Mouse (Mus musculus) cerebellum, postnatal 10 days (tissue): Measurements from ENCODE around the gene Trim28.

Experiments used
- DNase-seq, 2 experiments: peaks; one replicate each; pipeline ENCODE4 v3.0.0; 2021; ENCODE audit warnings: mixed read lengths in 2 of 2

Trim28 gene

DNA sequence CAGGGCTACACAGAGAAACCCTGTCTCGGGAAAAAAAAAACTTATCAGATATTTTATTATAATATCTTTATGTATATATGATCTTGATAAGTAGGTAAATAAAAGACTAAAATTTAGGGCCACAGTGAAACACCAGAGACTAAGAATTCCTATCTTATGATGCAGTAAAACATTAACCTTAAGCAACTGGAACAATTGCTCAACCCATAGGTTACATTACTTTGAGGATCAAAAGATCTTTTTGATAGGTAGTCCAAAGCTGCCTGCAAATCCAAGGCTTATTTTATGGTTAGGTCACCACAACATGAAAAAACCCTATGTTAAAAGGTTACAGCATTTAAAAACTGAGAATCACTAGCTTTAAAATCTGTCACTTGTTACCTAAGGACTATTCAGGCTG, 2.7 kb downstream of the Trim28 start:
- no peak for DNase-seq

DNA sequence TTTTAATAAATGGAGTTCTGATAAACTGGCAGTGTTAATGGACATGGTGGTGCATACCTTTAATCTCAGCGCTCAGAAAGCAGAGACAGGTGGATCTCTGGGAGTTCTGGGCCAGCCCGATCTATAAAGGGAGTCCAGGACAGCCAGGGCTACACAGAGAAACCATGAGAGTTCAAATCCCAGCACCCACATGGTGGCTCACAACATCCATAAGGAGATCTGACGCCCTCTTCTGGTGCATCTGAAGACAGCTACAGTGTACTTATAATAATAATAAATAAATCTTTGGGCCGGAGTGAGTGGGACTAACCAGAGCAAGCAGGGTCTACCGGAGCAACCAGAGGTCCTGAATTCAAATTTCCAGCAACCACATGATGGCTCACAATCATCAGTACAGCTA, 4.5 kb downstream of the Trim28 start:
- no peak for DNase-seq

DNA sequence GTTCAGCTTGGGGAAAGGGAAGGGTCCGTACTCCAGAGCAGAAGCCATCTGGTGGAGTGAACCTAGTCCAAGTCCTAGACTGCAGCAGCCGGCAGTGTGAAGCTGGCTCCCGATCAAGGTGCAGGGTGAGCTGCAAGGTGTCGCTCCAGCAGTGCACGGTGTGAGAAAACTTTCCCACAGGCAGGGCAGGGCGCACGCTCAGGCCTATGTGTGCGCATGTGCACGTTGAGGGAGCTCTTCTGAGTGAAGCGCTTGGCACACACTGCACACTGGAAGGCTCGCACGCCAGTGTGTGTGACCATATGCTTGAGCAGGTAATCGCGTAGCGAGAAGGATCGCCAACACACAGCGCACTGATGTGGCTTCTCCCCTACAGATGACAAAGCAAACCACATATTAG, 7.1 kb downstream of the Trim28 start:
- peak; percentile 67 to 71 for DNase-seq

DNA sequence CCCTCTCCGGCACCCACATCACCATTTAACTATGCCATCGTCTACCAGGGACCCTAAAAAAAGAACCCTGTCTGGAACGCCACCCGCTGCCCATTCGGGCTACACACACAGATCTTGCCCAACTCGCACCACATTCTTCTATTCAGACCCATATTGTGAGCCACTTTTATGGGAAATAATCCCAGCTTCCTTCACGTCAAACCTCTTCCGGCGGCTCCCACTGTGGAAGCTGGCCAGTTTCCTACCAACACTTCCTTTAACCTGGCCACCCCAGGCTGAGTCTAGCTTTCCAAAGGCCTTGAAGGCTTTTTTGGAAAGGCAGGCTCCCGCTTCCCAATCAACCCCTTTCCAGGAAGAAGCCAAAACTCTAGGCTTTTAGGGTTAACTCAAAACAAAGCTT, 7.6 kb downstream of the Trim28 start:
- DNase-seq: peak in 1 of 2 experiments; percentile 17

DNA sequence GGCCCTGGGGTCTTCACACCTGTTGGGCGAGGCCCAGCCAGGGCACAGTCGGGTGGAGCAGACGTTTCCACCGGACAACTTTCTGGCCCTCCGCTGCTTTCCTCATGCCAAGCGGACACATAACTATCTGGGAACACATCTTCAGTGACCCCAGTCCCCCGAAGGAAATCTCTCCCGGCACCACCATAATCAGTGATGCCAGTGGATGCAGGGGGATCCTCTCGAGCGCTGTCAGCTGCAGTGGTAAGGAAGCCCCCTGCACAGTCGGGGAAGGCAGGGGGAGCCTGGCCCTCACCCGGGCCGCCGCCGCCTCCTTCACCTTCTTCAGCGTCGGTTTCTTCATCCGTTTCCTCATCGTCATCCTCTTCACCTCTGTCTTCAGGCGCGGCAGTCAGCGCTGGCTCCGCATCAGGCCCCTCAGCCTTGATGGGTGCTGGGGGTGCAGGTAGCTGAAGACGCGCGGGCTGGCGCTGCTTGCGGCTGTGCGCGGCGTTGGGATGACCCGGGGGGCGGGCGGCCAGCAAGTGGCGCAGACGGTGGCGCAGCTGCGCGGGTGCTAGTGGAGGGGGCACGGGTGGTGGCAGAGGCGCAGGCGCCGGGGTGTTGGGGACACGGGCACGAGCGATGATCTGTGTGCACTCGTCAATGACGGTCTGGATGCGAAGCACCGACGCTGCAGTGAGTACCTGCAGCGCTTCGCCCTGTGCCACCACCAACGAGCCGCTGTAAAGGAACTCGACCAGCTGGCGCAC, 8.6 kb downstream of the Trim28 start:
- DNase-seq: peak; percentile 45 to 52

DNA sequence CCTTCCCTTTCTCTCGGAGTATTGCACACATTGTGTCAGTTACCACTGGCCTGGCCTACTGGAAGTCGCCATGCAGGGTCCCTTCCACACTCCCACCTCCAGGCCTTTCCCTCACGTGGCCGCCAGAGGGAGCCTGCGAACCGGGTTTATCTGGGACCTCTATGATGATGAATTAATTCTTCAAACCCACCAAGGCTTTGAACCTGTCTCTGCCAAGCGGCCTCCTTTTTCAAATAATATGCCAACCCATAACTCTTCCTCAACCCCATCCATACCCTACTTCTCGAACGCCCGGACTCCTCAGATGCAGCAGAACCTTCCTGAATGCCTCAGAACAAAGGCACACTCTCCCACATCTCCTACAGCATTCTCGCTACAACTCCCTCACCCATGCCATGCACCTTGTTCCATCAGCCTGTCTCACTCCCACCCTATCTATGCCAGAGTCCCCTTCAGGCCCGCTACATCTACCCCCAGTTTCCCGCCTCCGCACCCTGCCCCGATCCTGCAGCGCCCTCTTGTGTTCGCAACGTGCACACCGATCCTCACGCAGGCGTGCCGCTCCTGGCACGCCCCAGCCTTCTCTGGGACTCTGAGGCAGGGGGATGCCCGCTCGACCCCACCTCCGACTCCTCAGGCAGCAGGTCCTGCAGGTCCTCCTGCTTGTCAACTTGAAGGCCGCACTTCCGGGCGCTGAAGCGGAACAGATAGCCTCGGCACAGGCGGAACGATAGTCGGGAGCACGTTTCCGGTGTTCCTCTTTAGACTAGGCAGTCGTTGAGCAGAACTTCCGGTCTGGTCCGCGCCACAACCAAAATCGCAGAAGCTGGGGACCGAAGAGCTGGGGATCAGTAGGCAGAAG, 10.5 kb downstream of the Trim28 start:
- DNase-seq: peak; percentile 95 to 96

DNA sequence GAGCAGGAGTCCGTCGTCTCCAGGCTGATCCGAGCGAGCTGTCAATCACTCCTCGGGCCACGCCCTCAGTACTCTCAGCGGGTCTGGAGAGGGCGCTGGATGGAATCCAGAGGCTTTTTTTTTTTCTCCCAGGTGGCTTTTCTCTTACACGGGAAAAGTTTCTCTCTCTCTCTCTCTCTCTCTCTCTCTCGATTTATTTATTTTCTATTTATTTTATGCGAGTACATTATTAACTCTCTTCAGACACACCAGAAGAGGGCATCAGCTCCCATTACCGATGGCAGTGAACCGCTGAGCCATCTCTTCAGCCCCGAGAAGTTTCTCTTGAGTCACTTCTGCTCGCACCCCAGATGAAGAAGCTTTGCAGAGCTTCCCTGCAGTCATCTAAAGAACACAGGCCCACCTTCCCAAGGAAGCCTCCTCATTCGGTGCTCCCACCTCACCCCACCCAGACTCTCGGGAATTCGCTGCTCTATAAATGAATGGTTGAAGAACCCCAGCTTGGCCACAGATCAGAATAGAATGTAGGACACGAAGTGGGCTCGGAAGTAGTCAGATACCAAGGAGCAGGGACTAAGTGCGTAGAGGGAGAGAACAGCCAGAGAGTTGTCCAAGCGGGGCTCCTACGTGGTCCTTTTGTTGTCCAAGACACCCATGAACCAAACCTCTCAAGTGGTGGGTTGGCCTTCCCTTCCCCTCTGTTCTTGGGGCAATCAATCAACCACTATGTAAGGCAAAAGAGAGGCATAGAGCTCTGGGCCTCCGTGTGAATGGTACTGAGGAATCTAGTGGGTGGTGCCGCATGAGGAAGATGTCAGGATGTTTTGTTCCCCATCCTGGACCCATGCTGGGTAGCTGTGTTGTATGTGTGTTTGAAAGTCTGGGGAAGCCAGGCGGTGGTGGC, 11.3 kb downstream of the Trim28 start, which contains the start of gene Zbtb45:
TSS of gene Zbtb45 (minus strand) at position 30 of the 904 bp plus-strand sequence.
- DNase-seq: peak in 1 of 2 experiments; percentile 38

DNA sequence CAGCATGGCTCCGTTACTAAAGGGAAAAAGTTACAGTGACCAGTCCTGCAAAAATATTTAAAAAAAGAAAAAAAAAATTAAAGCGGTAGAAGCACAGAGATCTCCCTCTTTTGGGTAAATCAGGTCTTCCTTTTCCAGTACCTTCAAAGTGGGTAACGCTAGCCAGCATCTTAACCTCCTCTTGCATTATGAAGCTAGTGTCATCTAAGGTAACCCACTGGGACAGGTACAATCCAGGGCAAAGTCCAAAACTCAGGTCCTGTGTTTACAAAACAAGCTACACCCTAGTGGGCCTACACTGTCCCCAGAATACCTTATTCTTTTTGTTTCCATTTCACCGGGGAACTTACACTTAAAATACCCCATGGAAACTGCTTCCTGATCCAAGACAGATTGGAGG, 14.8 kb downstream of the Trim28 start:
- no peak for DNase-seq

DNA sequence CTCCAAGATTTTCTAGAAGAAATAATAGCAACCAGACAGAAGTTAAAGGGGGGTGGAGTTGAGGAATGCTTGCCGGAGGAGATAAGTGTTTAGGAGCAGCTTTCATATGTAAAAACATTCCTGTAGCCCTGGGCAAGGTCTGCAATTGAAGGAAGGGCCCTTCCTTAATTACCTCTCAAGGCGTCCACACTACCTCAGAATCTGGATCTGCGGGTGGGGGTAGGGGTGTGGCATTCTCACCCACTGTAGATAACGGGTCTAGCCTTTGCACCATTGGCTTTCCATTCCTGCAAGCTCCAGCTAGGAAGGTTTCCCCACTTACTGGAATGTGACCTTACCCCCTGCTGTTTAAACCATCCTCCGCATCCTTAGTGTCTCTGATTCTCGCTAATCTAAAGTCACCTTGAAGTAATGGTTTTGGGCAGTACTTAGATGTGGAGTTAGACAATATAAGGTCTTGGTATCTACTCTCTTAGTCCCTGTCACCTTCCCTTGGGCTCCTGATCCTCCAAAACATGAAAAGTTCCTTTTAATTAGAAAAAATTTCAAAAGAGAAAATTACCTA, 15.4 kb downstream of the Trim28 start:
- DNase-seq: no peak

DNA sequence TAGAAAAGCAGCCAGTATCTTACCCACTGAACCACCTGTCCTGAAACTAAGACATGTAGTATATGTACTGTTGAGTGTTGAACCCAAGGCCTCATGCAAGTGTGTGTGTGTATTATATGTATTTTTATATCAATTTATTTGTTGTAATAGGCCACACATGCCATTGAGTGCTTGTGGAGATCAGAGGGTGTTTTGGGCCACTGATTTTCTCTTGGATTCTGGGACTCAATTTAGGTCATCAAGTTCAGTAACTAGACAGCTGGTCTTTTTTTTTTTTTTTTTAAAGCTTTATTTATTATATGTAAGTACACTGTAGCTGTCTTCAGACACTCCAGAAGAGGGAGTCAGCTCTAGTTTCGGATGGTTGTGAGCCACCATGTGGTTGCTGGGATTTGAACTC, 16.3 kb downstream of the Trim28 start:
- DNase-seq: no peak

DNA sequence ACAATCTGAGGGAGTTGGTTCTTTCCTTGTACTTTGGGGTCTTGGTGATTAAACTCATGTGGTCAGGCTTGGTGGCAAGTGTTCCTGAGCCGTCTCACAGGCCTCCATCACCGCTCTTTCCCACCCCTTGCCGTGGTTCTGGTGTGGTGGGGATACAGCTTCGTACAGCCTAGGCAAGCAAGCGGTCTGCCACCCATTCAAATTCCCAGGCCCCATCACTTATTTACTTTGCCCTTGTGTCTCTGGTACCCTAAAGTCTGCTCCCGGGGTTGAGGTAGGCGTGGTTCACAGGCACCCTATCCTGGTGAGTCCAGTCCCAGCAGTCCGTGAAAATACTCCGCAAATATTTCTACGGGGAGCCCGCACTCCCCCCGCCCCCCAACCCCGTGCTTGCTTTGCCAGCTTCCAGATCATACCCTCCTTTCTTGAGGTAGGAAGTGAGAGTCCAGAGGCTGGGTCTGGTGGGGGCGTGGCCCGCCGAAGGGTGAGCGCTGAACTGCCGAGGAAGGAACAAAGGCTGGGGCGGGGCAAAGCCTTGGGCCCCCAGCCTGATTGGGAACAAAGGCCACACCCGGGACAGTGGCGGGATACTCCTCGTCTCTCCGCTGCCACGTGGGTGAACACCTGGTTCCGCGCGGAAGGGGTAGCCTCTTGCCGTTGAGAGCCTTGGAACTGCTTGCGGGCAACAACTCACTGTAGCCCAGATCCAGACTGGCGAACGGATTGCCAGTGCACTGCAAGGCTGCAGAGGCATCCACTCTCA, 24.0 kb downstream of the Trim28 start:
- DNase-seq: peak; percentile 67 to 80

DNA sequence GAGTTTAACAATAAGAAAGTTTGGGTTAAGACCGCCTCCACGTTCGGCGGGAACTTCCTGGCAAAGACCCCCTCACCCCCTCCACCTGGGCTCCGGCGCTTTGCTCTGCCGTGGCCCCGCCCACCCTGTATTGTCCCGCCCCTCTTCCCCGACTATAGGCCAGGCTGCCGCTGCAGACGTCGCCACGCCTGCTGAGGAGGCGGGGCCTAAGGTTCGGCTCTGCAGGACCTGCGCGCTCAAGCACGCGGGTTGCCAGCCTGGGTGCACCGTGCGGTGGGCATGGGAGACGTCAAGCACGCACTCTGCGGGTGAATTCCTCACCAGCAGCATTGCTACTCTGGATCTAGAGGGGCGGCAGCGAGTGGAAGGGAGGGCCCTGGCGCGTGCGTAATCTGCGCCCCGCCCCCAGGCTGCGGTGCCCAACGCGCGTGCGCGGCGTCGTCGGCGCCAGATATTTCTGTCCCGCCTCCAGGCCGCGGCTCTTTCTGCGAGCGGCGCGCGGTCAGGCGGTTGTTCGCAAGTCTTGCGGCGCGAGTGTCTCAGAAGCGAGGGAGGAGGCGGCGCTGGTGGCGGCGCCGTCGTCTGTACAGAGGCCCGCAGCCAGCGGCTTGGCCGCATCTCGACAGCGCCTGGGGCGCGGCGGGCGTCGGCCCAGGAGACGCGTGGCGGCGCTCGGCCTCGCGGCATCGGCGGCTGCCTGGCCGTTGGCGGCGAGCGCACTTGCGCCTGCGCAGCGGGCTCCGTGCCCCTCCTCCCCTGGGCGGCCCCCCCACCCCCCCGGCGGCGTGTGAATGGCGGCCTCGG, 25.2 kb downstream of the Trim28 start:
- DNase-seq: peak; percentile 97 to 98

DNA sequence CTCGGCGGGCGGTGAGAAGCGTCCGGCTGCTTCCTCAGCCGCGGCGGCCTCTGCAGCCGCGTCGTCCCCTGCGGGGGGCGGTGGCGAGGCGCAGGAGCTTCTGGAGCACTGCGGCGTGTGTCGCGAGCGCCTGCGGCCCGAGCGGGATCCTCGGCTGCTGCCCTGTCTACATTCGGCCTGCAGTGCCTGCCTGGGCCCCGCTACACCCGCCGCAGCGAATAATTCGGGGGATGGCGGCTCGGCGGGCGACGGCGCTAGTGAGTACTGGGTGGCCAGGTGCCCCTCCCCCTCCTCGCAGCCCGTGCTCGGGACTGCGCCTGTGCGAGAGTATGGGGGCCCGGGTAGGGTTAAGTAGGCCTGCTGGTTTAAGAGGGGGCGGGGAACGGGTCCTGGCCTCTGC, 25.9 kb downstream of the Trim28 start:
- DNase-seq: peak; percentile 95

DNA sequence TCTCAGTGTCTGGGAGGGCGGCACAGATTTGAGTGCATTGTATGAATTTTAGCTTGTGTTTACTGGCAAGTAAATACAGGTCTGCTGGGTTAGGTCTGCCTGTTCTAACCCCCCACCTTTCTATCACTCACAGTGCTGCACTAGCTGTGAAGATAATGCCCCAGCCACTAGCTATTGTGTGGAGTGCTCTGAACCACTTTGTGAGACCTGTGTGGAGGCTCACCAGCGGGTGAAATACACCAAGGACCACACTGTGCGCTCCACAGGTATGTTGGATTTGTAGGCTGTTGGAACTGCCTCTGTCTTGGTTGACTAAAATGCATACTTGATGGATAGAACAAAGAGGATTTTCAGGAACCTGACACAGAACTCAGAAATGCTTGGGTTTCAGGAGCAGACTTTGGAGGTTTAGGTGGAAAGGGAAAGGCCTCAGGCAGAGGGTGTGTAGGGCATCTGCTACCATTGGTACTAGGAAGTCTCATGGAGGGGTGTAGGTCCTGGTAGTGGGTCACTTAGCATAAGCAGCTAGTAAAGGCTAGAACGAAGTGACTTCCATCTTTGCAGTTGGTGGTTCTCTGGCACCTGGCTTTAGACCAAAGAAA, 26.7 kb downstream of the Trim28 start:
- DNase-seq: no peak

DNA sequence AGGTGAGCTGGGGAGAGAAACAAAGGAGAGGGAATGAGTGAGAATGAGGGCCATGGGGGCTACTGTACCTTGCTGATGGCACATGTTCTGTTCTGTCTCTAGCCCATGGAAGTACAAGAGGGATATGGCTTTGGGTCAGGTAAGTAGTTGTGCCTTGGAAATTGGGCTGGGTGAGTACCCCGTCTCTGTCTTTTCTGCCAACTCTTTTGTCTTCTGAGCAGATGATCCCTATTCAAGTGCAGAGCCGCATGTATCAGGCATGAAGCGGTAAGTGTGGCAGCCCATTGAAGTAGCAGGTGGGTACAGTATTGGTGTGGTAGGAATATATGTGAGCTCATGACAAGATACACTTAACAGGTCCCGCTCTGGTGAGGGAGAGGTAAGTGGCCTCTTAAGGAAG, 30.1 kb downstream of the Trim28 start:
- no peak for DNase-seq

DNA sequence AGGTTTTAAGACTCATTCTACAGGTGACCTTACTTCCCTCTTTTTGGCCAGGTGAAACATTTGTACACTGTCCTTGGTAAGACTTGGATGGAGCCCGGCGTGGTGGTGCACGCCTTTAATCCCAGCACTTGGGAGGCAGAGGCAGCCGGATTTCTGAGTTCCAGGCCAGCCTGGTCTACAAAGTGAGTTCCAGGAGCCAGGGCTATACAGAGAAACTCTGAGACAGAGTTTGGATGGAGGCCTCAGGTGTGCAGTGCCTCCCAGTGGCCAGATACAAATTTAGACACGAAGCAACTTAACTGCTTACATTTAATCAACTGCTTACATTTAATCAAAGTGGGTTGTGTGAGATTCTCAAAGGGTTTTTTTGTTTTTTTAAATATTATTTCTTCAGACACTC, 32.2 kb downstream of the Trim28 start:
- DNase-seq: peak in 1 of 2 experiments; percentile 52

DNA sequence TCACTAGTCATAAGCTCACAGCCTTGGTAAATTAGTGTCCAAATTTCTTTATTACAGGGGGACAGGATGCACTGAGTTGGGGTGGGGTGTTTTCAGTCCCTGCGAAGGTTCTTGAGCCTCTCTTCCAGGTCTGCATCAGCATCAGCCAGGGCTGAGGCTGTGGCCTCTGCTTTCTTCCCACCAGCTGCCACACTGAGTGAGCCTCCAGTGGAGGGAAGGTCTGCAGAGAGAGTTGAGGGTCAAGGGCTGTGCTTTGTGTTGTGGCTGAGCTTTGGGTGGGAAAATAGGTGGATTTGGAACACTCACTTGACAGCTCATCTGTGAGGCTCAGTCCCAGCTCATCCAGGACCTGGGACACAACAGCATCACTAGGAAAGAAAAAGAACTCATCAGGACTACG, 33.1 kb downstream of the Trim28 start:
- peak in 1 of 2 experiments; percentile 2 for DNase-seq

DNA sequence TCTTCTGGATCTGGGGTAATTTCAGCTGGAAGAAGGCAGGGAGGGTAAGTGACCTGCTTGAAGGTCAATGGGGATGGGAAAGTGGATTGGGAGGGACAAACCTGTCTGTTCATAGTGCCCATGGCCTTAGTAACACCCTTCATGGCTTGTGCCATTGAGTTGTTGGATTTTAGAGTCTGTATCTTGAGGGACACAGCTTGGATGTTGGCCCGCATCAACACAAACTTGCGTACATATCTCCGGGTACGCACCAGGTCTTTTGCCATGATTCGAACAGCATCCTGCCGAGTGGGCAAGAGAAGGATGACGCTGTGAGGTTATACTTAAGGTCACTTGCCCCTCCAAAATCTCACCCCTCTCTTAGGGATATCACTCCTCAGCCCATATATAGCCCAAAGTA, 33.6 kb downstream of the Trim28 start:
- peak in 1 of 2 experiments; percentile 5 for DNase-seq

DNA sequence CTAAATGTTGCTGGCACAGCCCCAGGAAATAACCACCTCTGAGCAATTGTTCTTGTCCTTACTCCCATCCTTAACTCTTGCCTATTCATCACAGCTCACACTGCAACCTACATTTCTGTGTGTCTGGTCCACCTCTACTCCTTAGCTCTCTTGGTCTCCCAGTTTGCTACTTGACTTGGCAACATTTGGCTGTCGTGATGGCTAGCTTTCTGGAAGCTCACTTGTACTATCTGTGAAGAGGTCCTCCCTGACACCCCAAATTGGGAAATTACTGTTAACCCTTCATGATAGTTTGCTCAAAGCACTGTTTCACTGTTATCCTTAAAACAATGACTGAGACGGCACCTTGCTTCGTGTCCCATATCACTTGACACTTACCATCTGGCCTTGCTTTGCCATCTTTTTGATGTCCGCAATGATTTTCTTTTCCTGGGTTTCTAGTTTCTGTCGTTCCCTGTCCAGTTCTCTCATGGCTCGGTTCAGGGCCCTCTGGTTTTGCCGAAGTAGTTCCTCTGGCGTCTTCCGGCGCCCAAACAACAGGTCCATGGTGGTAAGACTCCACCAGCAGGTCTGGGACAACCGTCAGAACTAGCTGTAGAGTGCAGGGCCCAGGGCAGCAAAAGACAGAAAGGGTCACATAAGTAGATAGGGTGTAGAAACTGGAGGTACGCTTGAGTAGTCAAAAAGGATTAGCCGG, 34.7 kb downstream of the Trim28 start:
- DNase-seq: peak in 1 of 2 experiments; percentile 20
